Mouse (Mus musculus) myocyte (in vitro differentiated cells): ENCODE data around the gene Gch1. TPM values are rescaled to one million over a fixed set of nuclear protein-coding genes. Genes with fewer than 3 reads are reported as not detected.
A peak's percentile ranks its signal among the peaks of the same experiment; 100 is the strongest.

Experiments used
- H3K27me3 ChIP-seq: one replicate; pipeline ENCODE4 v1.6.1; 2011; ENCODE audit not compliant: control insufficient read depth, insufficient read depth, insufficient read length
- H3K36me3 ChIP-seq: one replicate; pipeline ENCODE4 v1.6.1; 2011; ENCODE audit not compliant: control insufficient read depth, insufficient read depth
- H3K4me2 ChIP-seq: one replicate; pipeline ENCODE4 v1.6.1; 2011; ENCODE audit warnings: low read depth, control low read depth
- H3K4me3 ChIP-seq: one replicate; pipeline ENCODE4 v1.5.1; 2011; ENCODE audit warnings: mild to moderate bottlenecking, control low read depth, moderate library complexity
- H3K79me2 ChIP-seq: one replicate; pipeline ENCODE4 v1.6.1; 2011; ENCODE audit not compliant: control insufficient read depth, insufficient read depth
- H3ac ChIP-seq: one replicate; pipeline ENCODE4 v1.6.1; 2011; ENCODE audit not compliant: control insufficient read depth, insufficient read length
- CEBPB ChIP-seq: IDR thresholded peaks from 2 replicates; pipeline ENCODE4 v1.6.1; 2011; ENCODE audit warnings: mild to moderate bottlenecking, moderate library complexity; ENCODE audit not compliant: poor library complexity, insufficient read depth, severe bottlenecking
- E2F4 ChIP-seq: IDR thresholded peaks from one replicate; pipeline ENCODE4 v1.6.1; 2011; ENCODE audit warnings: mild to moderate bottlenecking, control low read depth, moderate library complexity; ENCODE audit not compliant: insufficient read depth
- MAX ChIP-seq: IDR thresholded peaks from one replicate; pipeline ENCODE4 v1.6.1; 2011; ENCODE audit warnings: low read depth, mild to moderate bottlenecking, control low read depth
- MYOD1 ChIP-seq, 3 experiments: IDR thresholded peaks; one replicate each; pipeline ENCODE4 v1.6.1; 2011; ENCODE audit warnings: control low read depth in 2 of 3, low read depth in 2 of 3, mild to moderate bottlenecking in 2 of 3, moderate library complexity in 1 of 3; ENCODE audit not compliant: insufficient read length in 2 of 3, control insufficient read depth in 1 of 3
- MYOG ChIP-seq, 3 experiments: IDR thresholded peaks; one replicate each; pipeline ENCODE4 v1.6.1; 2011; ENCODE audit warnings: control low read depth in 2 of 3, low read depth in 2 of 3, mild to moderate bottlenecking in 2 of 3; ENCODE audit not compliant: insufficient read length in 2 of 3, control insufficient read depth in 1 of 3, insufficient read depth in 1 of 3
- POLR2A ChIP-seq: IDR thresholded peaks from one replicate; pipeline ENCODE4 v1.6.1; 2011; ENCODE audit warnings: low read depth, mild to moderate bottlenecking, control low read depth, moderate library complexity; ENCODE audit not compliant: insufficient read length
- POLR2AphosphoS2 ChIP-seq: IDR thresholded peaks from one replicate; pipeline ENCODE4 v1.6.1; 2011; ENCODE audit warnings: low read depth, control low read depth; ENCODE audit not compliant: insufficient read length
- REST ChIP-seq: IDR thresholded peaks from one replicate; pipeline ENCODE4 v1.6.1; 2011; ENCODE audit warnings: mild to moderate bottlenecking, control low read depth, moderate library complexity; ENCODE audit not compliant: insufficient read depth, insufficient read length
- SRF ChIP-seq: IDR thresholded peaks from one replicate; pipeline ENCODE4 v1.6.1; 2011; ENCODE audit warnings: low read depth; ENCODE audit not compliant: control insufficient read depth, insufficient read length
- TCF12 ChIP-seq: IDR thresholded peaks from one replicate; pipeline ENCODE4 v1.6.1; 2011; ENCODE audit warnings: mild to moderate bottlenecking, control low read depth; ENCODE audit not compliant: poor library complexity, insufficient read depth, severe bottlenecking
- TCF3 ChIP-seq: IDR thresholded peaks from one replicate; pipeline ENCODE4 v1.6.1; 2011; ENCODE audit warnings: low read depth, control low read depth; ENCODE audit not compliant: insufficient read length
- USF1 ChIP-seq: IDR thresholded peaks from one replicate; pipeline ENCODE4 v1.6.1; 2011; ENCODE audit warnings: low read depth, mild to moderate bottlenecking, control low read depth, moderate library complexity
- polyA plus RNA-seq: library from polyadenylated mRNA; unstranded; fragments of >200 nt; fragmentation: generic; extraction: Trizol; gene quantifications from one replicate; pipeline ENCODE4 v1.2.1, GENCODE M21; 2012; ENCODE audit warnings: missing spikeins

Gene Gch1
- polyA plus RNA-seq, 1 experiment, result 15.0 TPM

DNA sequence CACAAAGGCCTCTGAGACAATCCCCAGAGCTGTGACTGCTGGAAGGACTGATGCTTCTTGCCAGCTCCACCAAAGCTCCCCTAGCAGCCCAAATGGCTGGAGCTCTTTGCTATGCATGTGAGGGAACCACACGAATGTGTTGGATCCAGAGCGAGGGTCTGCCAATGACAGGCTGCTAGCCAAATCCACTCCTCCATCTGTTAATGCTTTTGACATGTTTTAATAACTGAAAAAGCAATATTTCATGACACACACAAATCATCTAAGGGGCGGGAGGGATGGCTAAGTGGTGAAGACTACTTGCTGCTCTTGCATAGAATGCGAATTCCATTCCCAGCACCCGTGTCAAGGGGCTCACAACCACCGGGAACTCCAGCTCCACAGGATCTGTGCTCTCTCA, 37.9 kb downstream of the Gch1 start:
- Histone ChIP-seq H3K36me3 (no peaks in the 10 kb centered on the region), H3K4me3 (no peak overlapping the region), H3K79me2 (no peaks in the 10 kb centered on the region), H3K27me3 (no peaks in the 10 kb centered on the region), H3K4me2 (no peak overlapping the region), H3ac (no peak overlapping the region)
- no peak for TF ChIP-seq TCF3
- TF ChIP-seq REST, result no peak
- no peak for TF ChIP-seq CEBPB
- TF ChIP-seq E2F4, result no peak
- TF ChIP-seq MYOG (IDR thresholded peaks at IDR 0.05; ENCODE audit: control insufficient read depth in 1 of 3, insufficient read depth in 1 of 3, insufficient read length in 2 of 3, low read depth in 2 of 3), result no peak
- no peak for TF ChIP-seq POLR2A
- TF ChIP-seq POLR2AphosphoS2, result no peak
- TF ChIP-seq MAX, result no peak
- TF ChIP-seq USF1, result no peak
- TF ChIP-seq SRF, result no peak
- TF ChIP-seq TCF12, result no peak
- TF ChIP-seq MYOD1 (IDR thresholded peaks at IDR 0.05; ENCODE audit: control insufficient read depth in 1 of 3, insufficient read length in 2 of 3, low read depth in 2 of 3), result no peak

DNA sequence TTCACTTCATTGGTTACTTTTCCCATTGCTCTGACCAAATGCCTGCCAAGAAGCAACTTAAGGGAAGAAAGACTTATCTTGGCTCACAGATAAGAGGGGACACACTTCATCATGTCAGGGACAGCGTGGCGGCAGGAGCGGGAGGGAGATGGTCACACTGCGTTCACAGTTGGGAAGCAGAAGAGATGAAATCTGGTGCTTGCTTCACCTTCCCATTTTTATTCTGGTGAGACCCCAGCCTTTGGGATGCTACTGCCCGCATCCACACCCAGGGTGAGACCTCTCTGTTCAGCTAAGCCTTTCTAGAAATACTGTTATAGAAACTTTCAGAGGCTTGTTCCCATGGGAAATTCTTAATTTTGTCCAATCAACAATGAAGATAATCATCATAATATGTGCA, 44.9 kb downstream of the Gch1 start:
- no peaks in the 10 kb centered on the region for H3K79me2 ChIP-seq

DNA sequence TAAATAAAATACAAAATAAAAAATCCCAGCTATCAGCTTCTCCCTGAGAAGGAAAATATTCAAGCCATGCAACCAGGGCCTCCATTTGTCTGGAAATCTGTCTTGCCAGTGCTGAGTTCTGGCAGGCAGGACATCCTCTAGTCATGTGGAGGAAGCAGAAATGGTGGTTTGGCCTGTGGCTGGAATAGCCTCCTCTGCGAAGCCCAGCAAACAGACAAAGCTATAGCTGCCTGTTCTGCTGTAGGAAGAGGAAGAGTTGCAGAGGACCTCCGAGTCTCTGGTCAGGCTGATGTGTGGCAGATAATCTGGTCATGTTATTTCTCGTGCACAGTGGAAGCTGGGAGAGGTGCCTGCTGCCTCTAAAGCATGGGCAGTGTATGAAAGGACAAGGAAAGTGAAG, 50.4 kb downstream of the Gch1 start:
- Histone ChIP-seq H3K79me2 (no peaks in the 10 kb centered on the region), H3K4me2 (no peak overlapping the region), H3K36me3 (no peaks in the 10 kb centered on the region), H3ac (no peak overlapping the region), H3K4me3 (no peak overlapping the region), H3K27me3 (no peaks in the 10 kb centered on the region)
- no peak for TF ChIP-seq REST
- no peak for TF ChIP-seq SRF

More for the DNA sequence above, 44.9 kb downstream of the Gch1 start:
- TF ChIP-seq TCF3, result no peak
- Histone ChIP-seq H3K4me3 (no peak overlapping the region), H3K36me3 (no peaks in the 10 kb centered on the region), H3ac (no peak overlapping the region), H3K4me2 (no peak overlapping the region), H3K27me3 (no peaks in the 10 kb centered on the region)

DNA sequence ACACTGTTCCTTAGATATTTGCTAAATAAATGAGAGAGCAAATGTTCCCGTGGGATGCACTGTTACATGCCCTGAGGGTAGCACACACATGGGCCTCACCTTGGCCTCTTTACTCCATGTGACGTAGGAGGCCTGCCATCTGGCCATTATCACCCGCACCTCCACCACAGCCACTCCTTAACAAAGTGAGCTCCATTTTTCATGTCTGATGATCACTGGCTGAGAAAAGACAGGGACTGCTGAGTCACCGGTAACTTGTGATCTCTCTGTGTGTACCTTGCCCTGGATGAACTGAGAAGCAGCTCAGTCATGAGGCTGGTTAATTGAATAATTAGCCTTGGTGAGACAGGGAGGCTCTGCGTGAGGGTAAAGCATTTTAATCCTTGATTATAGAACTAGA, 52.6 kb downstream of the Gch1 start:
- no peaks in the 10 kb centered on the region for H3K79me2 ChIP-seq
- no peak overlapping the region for H3ac ChIP-seq
- no peak overlapping the region for H3K4me3 ChIP-seq
- no peaks in the 10 kb centered on the region for H3K27me3 ChIP-seq
- no peak overlapping the region for H3K4me2 ChIP-seq
- no peaks in the 10 kb centered on the region for H3K36me3 ChIP-seq
- TF ChIP-seq USF1 (no peak), E2F4 (no peak), REST (no peak)

DNA sequence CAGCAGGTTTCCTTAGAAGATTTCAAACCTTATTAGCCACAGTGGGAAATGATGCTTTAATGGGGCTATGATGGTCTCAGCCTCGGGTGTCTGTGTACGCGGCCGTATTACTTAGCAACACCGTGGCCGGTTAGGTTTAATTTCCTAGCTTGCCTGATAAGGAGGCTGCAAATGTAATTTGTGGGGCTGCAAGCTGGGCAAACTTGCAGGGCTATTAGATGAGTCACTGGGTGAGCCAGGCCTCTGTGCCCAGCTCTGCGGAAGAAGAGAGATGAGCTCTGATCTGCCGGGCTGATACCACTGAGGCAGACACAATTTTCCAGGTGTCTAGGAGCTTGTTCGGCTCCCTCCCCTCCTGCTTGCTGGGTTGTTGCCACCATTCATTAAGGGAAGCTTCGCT, 55.3 kb downstream of the Gch1 start:
- Histone ChIP-seq H3K4me2 (peak overlapping the region; percentile 62), H3K4me3 (no peak overlapping the region), H3K27me3 (no peaks in the 10 kb centered on the region), H3K79me2 (no peaks in the 10 kb centered on the region), H3ac (no peak overlapping the region), H3K36me3 (no peaks in the 10 kb centered on the region)
- no peak for TF ChIP-seq E2F4
- TF ChIP-seq SRF, result no peak
- TF ChIP-seq USF1, result no peak
- no peak for TF ChIP-seq CEBPB
- no peak for TF ChIP-seq MYOD1 (IDR thresholded peaks at IDR 0.05; ENCODE audit: control insufficient read depth in 1 of 3, insufficient read length in 2 of 3, low read depth in 2 of 3)
- no peak for TF ChIP-seq MYOG (IDR thresholded peaks at IDR 0.05; ENCODE audit: control insufficient read depth in 1 of 3, insufficient read depth in 1 of 3, insufficient read length in 2 of 3, low read depth in 2 of 3)
- no peak for TF ChIP-seq MAX
- no peak for TF ChIP-seq POLR2A
- no peak for TF ChIP-seq TCF3
- no peak for TF ChIP-seq POLR2AphosphoS2
- TF ChIP-seq TCF12, result no peak
- TF ChIP-seq REST, result no peak

DNA sequence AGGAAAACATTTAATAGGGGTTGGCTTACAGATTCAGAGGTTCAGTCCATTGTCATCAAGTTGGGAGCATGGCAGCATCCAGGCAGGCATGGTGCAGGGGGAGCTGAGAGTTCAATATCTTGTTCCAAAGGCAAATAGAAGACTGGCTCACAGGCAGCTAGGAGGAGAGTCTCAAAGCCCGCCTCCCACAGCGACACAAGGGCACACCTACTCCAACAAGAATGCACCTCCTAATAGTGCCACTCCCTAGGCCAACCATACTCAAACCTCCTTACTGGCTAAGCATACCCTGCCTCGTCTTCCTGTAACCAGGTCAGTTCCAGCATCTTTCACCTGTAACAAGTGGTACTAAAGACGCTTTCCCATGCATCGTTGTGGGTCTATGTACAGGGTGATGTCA, 61.2 kb downstream of the Gch1 start:
- no peak overlapping the region for H3ac ChIP-seq
- no peaks in the 10 kb centered on the region for H3K27me3 ChIP-seq
- H3K4me3 ChIP-seq, result no peak overlapping the region
- no peak overlapping the region for H3K4me2 ChIP-seq
- no peak for TF ChIP-seq TCF3
- no peak for TF ChIP-seq REST
- TF ChIP-seq MYOD1 (IDR thresholded peaks at IDR 0.05; ENCODE audit: control insufficient read depth in 1 of 3, insufficient read length in 2 of 3, low read depth in 2 of 3), result no peak
- no peak for TF ChIP-seq MYOG (IDR thresholded peaks at IDR 0.05; ENCODE audit: control insufficient read depth in 1 of 3, insufficient read depth in 1 of 3, insufficient read length in 2 of 3, low read depth in 2 of 3)
- no peak for TF ChIP-seq MAX
- no peak for TF ChIP-seq TCF12
- TF ChIP-seq CEBPB, result no peak
- TF ChIP-seq USF1, result no peak
- TF ChIP-seq E2F4, result no peak
- TF ChIP-seq SRF, result no peak
- TF ChIP-seq POLR2A, result no peak
- no peaks in the 10 kb centered on the region for H3K36me3 ChIP-seq
- H3K79me2 ChIP-seq, result no peaks in the 10 kb centered on the region
